Mouse (Mus musculus) adrenal gland, adult 2 months (tissue): ENCODE measurements around the gene Kmt5b. TPM values are rescaled to one million over a fixed set of nuclear protein-coding genes. Genes with fewer than 3 reads are reported as not detected.
A peak's percentile ranks its signal among the peaks of the same experiment; 100 is the strongest.

ENCODE experiments used
- DNase-seq: peaks from one replicate; pipeline ENCODE4 v3.0.0; 2021
- polyA plus RNA-seq: library from polyadenylated mRNA; depleted of rRNA; stranded (reverse); fragments of >200 nt; gene quantifications from 2 replicates; pipeline ENCODE4 v1.2.3, GENCODE M21; 2012
- total RNA-seq, 2 experiments: library from RNA; stranded (reverse); gene quantifications; 2 replicates each; pipeline ENCODE4 v1.2.3; 2021

Kmt5b gene
- total and polyA plus RNA-seq, 3 experiments = 14.9 to 52.5 (median 40.6) TPM

GRCm38 (mm10) chr19:3844836-3845235 lies 77.6 kb downstream of the Kmt5b start:
- DNase-seq = no peak

- no peak for DNase-seq
These were observed 78.1 kb downstream of the Kmt5b start for GRCm38 (mm10) chr19:3845339-3845738.

GRCm38 (mm10) chr19:3845803-3846406 lies 78.7 kb downstream of the Kmt5b start:
- peak; percentile 52 for DNase-seq

- peak; percentile 77 for DNase-seq
These were observed 79.7 kb downstream of the Kmt5b start for GRCm38 (mm10) chr19:3846676-3847604.

GRCm38 (mm10) chr19:3847711-3848110 lies 80.5 kb downstream of the Kmt5b start:
- DNase-seq = no peak

- no peak for DNase-seq
These were observed 81.1 kb downstream of the Kmt5b start for GRCm38 (mm10) chr19:3848207-3848808.

GRCm38 (mm10) chr19:3849251-3849650 lies 82.0 kb downstream of the Kmt5b start:
- DNase-seq = no peak

GRCm38 (mm10) chr19:3850076-3850475 lies 82.9 kb downstream of the Kmt5b start:
- DNase-seq = peak; percentile 72

- peak; percentile 90 for DNase-seq
These were observed 83.7 kb downstream of the Kmt5b start for GRCm38 (mm10) chr19:3850847-3851469.

GRCm38 (mm10) chr19:3851502-3851962 lies 84.3 kb downstream of the Kmt5b start, which contains the start of gene Chka:
Chka (plus strand) TSS chr19:3851773.
- peak; percentile 98 for DNase-seq

GRCm38 (mm10) chr19:3851979-3852681 lies 84.9 kb downstream of the Kmt5b start:
- DNase-seq = peak; percentile 78

GRCm38 (mm10) chr19:3853121-3853520 lies 85.9 kb downstream of the Kmt5b start:
- no peak for DNase-seq

GRCm38 (mm10) chr19:3853891-3854290 lies 86.7 kb downstream of the Kmt5b start:
- peak; percentile 72 for DNase-seq

GRCm38 (mm10) chr19:3855091-3855490 lies 87.9 kb downstream of the Kmt5b start:
- no peak for DNase-seq

GRCm38 (mm10) chr19:3855601-3856000 lies 88.4 kb downstream of the Kmt5b start:
- DNase-seq = peak; percentile 54

GRCm38 (mm10) chr19:3857220-3857619 lies 90.0 kb downstream of the Kmt5b start:
- no peak for DNase-seq

GRCm38 (mm10) chr19:3862713-3863112 lies 95.5 kb downstream of the Kmt5b start:
- no peak for DNase-seq

GRCm38 (mm10) chr19:3864960-3865359 lies 97.7 kb downstream of the Kmt5b start:
- no peak for DNase-seq
